Mouse (Mus musculus) embryonic fibroblast, embryonic 13.5 days (primary cell): ENCODE measurements around the gene Il1rl2.

Experiments used
- CTCF ChIP-seq: IDR thresholded peaks from 2 replicates; pipeline ENCODE4 v1.5.1; 2011; ENCODE audit warnings: mild to moderate bottlenecking, control low read depth, low read length, moderate library complexity, borderline replicate concordance; ENCODE audit not compliant: insufficient read depth
- POLR2A ChIP-seq: IDR thresholded peaks from 2 replicates; pipeline ENCODE4 v1.6.1; 2011; ENCODE audit warnings: low read depth, mild to moderate bottlenecking, control low read depth, low read length, moderate library complexity

DNA sequence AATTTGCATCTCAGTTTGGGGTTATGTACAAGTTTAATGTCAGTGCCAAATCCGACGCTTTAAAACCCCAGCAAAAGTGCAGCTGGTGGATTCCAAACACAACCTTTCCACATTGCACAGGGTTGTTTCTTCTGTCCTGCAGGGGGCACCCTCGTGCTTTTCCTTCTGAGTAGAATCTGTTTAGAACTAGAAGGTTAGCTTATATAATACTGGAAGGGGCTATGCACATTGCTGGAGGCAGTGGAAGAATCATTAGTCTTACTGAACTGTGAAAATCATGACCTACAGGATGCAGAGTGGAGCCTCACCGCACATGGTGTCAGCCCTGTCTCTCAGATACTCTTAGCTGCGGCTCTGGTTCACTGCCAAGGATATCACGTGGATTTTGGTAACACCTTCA, 55.7 kb downstream of the Il1rl2 start:
- TF ChIP-seq CTCF: no peak
- no peak for TF ChIP-seq POLR2A
